Mouse (Mus musculus) C2C12 (cell line): Measurements from ENCODE around the gene Cym. TPM values are rescaled to one million over a fixed set of nuclear protein-coding genes. Genes with fewer than 3 reads are reported as not detected.

ENCODE experiments used
- H3K27me3 ChIP-seq: one replicate; pipeline ENCODE4 v1.6.1; 2011; ENCODE audit not compliant: control insufficient read depth, insufficient read depth, insufficient read length
- H3K36me3 ChIP-seq: one replicate; pipeline ENCODE4 v1.6.1; 2011; ENCODE audit not compliant: control insufficient read depth, insufficient read depth
- H3K4me3 ChIP-seq: one replicate; pipeline ENCODE4 v1.5.1; 2011; ENCODE audit warnings: mild to moderate bottlenecking, control low read depth; ENCODE audit not compliant: poor library complexity, insufficient read depth, severe bottlenecking
- H3K79me2 ChIP-seq: one replicate; pipeline ENCODE4 v1.6.1; 2011; ENCODE audit not compliant: control insufficient read depth, insufficient read depth
- H3K79me3 ChIP-seq: one replicate; pipeline ENCODE4 v1.6.1; 2011; ENCODE audit warnings: low read depth, control low read depth
- H3ac ChIP-seq: one replicate; pipeline ENCODE3; 2011; ENCODE audit warnings: low read depth; ENCODE audit not compliant: control insufficient read depth, insufficient read length
- CEBPB ChIP-seq: IDR thresholded peaks from one replicate; pipeline ENCODE4 v1.6.1; 2011; ENCODE audit warnings: low read depth, mild to moderate bottlenecking, control low read depth, moderate library complexity
- CTCF ChIP-seq: IDR thresholded peaks from one replicate; pipeline ENCODE4 v1.5.1; 2011; ENCODE audit not compliant: control insufficient read depth, insufficient read depth, insufficient read length
- FOSL1 ChIP-seq: IDR thresholded peaks from one replicate; pipeline ENCODE4 v1.8.0; 2011; ENCODE audit warnings: mild to moderate bottlenecking, low read length; ENCODE audit not compliant: poor library complexity, insufficient read depth, severe bottlenecking
- MAX ChIP-seq: IDR thresholded peaks from one replicate; pipeline ENCODE4 v1.6.1; 2011; ENCODE audit warnings: mild to moderate bottlenecking, control low read depth
- MYOD1 ChIP-seq: IDR thresholded peaks from one replicate; pipeline ENCODE4 v1.6.1; 2011; ENCODE audit warnings: low read depth; ENCODE audit not compliant: control insufficient read depth, insufficient read length
- MYOG ChIP-seq: IDR thresholded peaks from one replicate; pipeline ENCODE4 v1.6.1; 2011; ENCODE audit not compliant: control insufficient read depth, insufficient read length; ENCODE audit errors: extremely low read depth
- USF1 ChIP-seq: IDR thresholded peaks from one replicate; pipeline ENCODE4 v1.6.1; 2011; ENCODE audit warnings: low read depth, mild to moderate bottlenecking, control low read depth, moderate library complexity
- long read RNA-seq, 2 experiments: library from polyadenylated mRNA; unstranded; transcript quantifications; one replicate each; pipeline ENCODE4 v2.0.0; 2019 to 2020
- polyA plus RNA-seq: library from polyadenylated mRNA; unstranded; fragments of >200 nt; fragmentation: generic; extraction: Trizol; gene quantifications from one replicate; pipeline ENCODE4 v1.2.1, GENCODE M21; 2012; ENCODE audit warnings: missing spikeins

Cym gene
- not detected for polyA plus RNA-seq
- long read RNA-seq, experiment 1, result 0 reads
- long read RNA-seq, experiment 2, result 0 reads

GRCm38 (mm10) chr3:107221608-107222007 is at the start of gene Cym:
Cym (minus strand) TSS chr3:107221732.
- H3K79me3 ChIP-seq, result no peaks in the 10 kb centered on the region
- H3K79me2 ChIP-seq, result no peaks in the 10 kb centered on the region
- no peaks in the 10 kb centered on the region for H3K36me3 ChIP-seq
- no peak within 1 kb of the TSS for H3ac ChIP-seq
- H3K27me3 ChIP-seq, result peaks cover 33% of the 10 kb centered on the region
- no peak for TF ChIP-seq MAX
- no peak for TF ChIP-seq MYOG
- TF ChIP-seq FOSL1, result no peak
- TF ChIP-seq MYOD1, result no peak
- no peak for TF ChIP-seq CTCF
- TF ChIP-seq USF1, result no peak
- TF ChIP-seq CEBPB, result no peak
- H3K4me3 ChIP-seq, result no peak within 1 kb of the TSS

- Histone ChIP-seq H3K27me3 (no peaks in the 10 kb centered on the region), H3K79me2 (no peaks in the 10 kb centered on the region), H3K36me3 (no peaks in the 10 kb centered on the region), H3ac (no peak overlapping the region), H3K79me3 (no peaks in the 10 kb centered on the region), H3K4me3 (no peak overlapping the region)
- TF ChIP-seq USF1 (no peak), CEBPB (no peak), MYOD1 (peak; percentile 98), MAX (peak; percentile 20), CTCF (no peak), FOSL1 (peak; percentile 88), MYOG (no peak)
These were observed 45.3 kb upstream of the Cym start for GRCm38 (mm10) chr3:107266814-107267345.

- Histone ChIP-seq H3K27me3 (no peaks in the 10 kb centered on the region), H3K79me2 (no peaks in the 10 kb centered on the region), H3K4me3 (no peak overlapping the region), H3ac (no peak overlapping the region), H3K36me3 (no peaks in the 10 kb centered on the region), H3K79me3 (no peaks in the 10 kb centered on the region)
- TF ChIP-seq MYOG (no peak), FOSL1 (no peak), MYOD1 (no peak), MAX (no peak), CTCF (no peak)
These were observed 40.3 kb upstream of the Cym start for GRCm38 (mm10) chr3:107261851-107262165.

- Histone ChIP-seq H3K79me3 (no peaks in the 10 kb centered on the region), H3K79me2 (no peaks in the 10 kb centered on the region), H3ac (no peak overlapping the region), H3K36me3 (no peaks in the 10 kb centered on the region), H3K27me3 (no peaks in the 10 kb centered on the region), H3K4me3 (no peak overlapping the region)
- TF ChIP-seq MYOD1, result peak; percentile 19
- TF ChIP-seq USF1, result no peak
These were observed 39.7 kb upstream of the Cym start for GRCm38 (mm10) chr3:107260956-107261850.

- H3K36me3 ChIP-seq, result no peaks in the 10 kb centered on the region
- H3ac ChIP-seq, result no peak overlapping the region
- H3K27me3 ChIP-seq, result no peaks in the 10 kb centered on the region
- H3K79me3 ChIP-seq, result no peaks in the 10 kb centered on the region
- TF ChIP-seq MAX (no peak), FOSL1 (no peak), USF1 (no peak), CTCF (no peak), CEBPB (no peak), MYOD1 (no peak), MYOG (no peak)
- no peaks in the 10 kb centered on the region for H3K79me2 ChIP-seq
- H3K4me3 ChIP-seq, result no peak overlapping the region
These were observed 36.4 kb upstream of the Cym start for GRCm38 (mm10) chr3:107257924-107258323.

- Histone ChIP-seq H3K4me3 (no peak overlapping the region), H3K79me3 (no peaks in the 10 kb centered on the region), H3K36me3 (no peaks in the 10 kb centered on the region), H3K79me2 (no peaks in the 10 kb centered on the region), H3ac (no peak overlapping the region), H3K27me3 (no peaks in the 10 kb centered on the region)
- TF ChIP-seq FOSL1, result no peak
- no peak for TF ChIP-seq CEBPB
- TF ChIP-seq USF1, result no peak
- TF ChIP-seq MYOG, result no peak
- no peak for TF ChIP-seq MYOD1
- no peak for TF ChIP-seq MAX
- no peak for TF ChIP-seq CTCF
These were observed 35.2 kb upstream of the Cym start for GRCm38 (mm10) chr3:107256724-107257123.
